Mouse (Mus musculus) 416B (cell line): ENCODE measurements around the gene Kcna5.

ENCODE experiments used
- DNase-seq: peaks from one replicate; pipeline ENCODE4 v3.0.0; 2011; ENCODE audit warnings: low read depth

Kcna5 gene

GRCm38 (mm10) chr6:126535208-126535910 lies at the start of gene Kcna5:
Gene Kcna5 (minus strand): TSS chr6:126535412.
- no peak for DNase-seq

DNA sequence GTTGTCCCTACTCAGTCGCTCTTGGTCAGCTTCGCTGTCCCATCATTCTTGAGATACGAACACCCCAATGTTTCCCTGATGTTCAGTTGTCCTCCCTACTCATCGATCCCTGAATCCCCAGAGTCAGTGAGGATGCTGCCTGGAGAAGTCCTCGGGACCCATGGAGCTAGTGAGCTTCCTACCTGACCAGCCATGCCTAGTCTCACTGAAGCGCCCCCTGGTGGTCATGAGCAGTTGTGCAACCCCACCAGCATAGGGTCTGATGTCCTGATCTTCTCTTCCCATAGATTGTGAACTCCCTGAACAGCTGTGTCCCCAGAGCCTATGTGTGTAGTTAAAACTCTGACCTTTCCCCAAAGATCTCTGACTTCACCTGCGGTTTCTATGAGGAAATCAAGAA lies 47.9 kb upstream of the Kcna5 start:
- peak; percentile 13 for DNase-seq

DNA sequence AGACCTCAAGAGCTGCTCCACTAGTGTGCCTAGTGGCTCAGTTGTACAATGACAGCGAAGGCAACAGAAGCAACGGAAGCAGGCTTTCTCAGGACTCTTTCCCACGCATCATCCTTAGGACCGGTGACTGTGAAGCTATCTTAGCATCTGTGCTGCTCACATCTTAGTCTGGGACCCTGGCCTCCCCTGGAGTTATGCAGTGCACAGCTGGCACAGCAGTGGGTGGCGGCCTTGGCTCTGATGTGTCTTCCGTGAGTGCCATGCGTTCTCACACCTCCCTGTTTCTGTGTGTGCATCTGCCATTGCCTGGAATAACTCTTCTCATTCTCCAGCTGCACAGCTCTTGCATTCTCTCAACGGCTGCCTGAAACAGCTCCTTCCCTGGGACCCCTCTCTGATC lies 46.4 kb upstream of the Kcna5 start:
- no peak for DNase-seq

- no peak for DNase-seq
Observed at GRCm38 (mm10) chr6:126580571-126580970, 45.4 kb upstream of the Kcna5 start.

DNA sequence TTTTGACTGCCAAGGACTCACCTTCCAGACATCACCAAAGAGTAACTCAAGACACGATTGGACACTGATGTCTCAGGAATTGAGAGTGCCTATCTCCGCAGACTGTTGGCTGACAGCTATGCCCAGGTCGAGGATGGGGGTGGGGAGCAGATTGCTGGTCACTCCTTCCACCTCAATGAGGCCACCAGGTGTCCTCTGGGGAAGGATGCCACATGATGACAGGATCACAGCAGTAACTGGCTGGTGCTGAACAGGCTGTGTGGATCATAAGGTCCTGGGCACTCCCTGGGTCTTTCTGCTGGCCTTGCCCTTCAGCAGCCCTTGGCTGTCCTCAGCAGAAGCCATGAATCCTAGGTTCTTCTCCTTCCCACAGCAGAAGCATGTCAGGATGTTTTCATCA lies 42.2 kb upstream of the Kcna5 start:
- DNase-seq, result no peak

- no peak for DNase-seq
Observed at GRCm38 (mm10) chr6:126576566-126576965, 41.4 kb upstream of the Kcna5 start.

GRCm38 (mm10) chr6:126574778-126575177 lies 39.6 kb upstream of the Kcna5 start:
- no peak for DNase-seq

- no peak for DNase-seq
Observed at GRCm38 (mm10) chr6:126573021-126573420, 37.8 kb upstream of the Kcna5 start.

GRCm38 (mm10) chr6:126569809-126570208 lies 34.6 kb upstream of the Kcna5 start:
- no peak for DNase-seq

- no peak for DNase-seq
Observed at GRCm38 (mm10) chr6:126568046-126568830, 33.0 kb upstream of the Kcna5 start.

- DNase-seq, result no peak
Observed at GRCm38 (mm10) chr6:126567326-126567725, 32.1 kb upstream of the Kcna5 start.

DNA sequence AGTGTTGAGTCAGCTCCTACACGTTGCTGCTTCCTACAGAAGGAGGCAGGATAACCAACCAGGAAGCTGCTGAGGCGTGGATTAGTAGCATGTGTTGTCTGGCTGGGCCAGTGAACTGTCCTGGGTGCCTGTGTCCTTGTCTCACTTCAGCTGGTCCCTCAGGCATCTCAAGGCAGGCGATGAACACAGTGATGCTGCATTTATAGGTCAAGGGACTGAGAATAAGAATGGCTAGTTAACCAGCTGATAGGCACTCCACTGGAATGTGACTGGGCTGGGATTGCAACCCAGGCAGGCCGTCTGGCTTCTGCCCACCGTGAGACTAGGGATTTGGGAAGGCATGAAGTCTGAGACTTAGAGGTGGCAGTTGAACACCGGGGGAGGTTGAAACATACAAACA lies 29.2 kb upstream of the Kcna5 start:
- DNase-seq, result no peak

- peak; percentile 80 for DNase-seq
Observed at GRCm38 (mm10) chr6:126563898-126564297, 28.7 kb upstream of the Kcna5 start.

DNA sequence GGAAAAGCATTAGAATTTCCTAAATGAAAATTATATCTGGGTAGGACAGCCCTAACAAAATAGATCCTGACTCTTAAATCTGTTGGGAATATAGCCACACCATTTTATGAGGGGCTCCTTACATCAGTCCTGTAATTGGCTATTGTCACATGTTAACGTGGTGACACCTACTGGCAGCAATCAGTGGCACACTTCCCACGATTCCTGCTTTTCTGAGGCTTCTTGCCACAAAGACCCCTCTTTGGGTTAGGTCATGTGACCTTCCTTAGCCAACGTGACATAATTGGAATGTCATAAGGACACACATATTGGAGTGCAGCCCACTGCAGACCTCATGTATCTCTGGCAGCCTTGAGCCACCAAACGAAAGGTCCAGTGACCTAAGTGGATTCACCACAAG lies 26.5 kb upstream of the Kcna5 start:
- DNase-seq, result no peak

- DNase-seq, result no peak
Observed at GRCm38 (mm10) chr6:126560696-126561095, 25.5 kb upstream of the Kcna5 start.

- DNase-seq, result no peak
Observed at GRCm38 (mm10) chr6:126560036-126560435, 24.8 kb upstream of the Kcna5 start.

- no peak for DNase-seq
Observed at GRCm38 (mm10) chr6:126558276-126558675, 23.1 kb upstream of the Kcna5 start.

DNA sequence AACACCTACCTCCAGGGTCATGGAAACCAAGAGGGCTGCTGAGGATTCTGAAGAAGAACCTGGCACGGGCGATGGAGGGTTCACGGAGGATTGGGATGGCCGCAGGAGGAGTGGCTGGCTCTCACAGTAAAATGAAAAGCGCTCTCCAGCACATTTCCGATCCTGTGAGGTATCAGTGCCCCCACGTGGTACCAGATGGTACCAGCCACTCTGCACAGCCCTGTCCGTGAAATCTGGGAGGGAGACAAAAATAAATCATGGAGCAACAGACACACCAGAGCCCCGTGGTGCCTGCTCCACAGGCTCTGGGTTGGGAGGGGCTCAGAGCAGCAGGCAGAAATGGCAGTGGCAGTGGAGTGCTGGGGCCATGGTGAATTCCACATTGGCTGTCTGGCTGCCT lies 18.6 kb upstream of the Kcna5 start:
- no peak for DNase-seq

DNA sequence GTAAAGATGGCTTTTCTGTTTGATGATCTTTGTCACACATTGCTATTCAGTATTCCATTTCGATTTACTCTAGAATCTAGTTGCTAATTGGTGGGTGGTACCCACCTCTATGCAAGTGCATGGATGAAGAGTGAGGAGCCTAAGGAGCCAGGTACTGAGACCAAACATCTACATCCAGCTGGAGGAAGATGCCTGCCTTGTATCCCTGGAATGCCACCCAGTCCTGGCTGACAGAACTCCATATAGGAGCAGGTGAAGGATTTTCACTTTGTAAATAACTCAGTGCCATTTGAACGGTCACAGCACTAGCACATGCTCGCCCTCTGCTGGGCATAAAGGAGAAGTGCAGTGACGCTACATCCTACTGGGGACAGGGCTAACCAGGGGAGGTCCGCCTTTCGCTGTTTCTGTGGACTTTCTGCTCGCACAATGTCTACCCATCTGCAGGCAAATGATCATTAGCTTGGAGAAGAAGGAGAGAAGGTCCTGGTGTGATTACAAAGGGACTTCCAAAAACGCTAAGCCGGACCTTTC lies 16.7 kb upstream of the Kcna5 start:
- DNase-seq, result peak; percentile 42

DNA sequence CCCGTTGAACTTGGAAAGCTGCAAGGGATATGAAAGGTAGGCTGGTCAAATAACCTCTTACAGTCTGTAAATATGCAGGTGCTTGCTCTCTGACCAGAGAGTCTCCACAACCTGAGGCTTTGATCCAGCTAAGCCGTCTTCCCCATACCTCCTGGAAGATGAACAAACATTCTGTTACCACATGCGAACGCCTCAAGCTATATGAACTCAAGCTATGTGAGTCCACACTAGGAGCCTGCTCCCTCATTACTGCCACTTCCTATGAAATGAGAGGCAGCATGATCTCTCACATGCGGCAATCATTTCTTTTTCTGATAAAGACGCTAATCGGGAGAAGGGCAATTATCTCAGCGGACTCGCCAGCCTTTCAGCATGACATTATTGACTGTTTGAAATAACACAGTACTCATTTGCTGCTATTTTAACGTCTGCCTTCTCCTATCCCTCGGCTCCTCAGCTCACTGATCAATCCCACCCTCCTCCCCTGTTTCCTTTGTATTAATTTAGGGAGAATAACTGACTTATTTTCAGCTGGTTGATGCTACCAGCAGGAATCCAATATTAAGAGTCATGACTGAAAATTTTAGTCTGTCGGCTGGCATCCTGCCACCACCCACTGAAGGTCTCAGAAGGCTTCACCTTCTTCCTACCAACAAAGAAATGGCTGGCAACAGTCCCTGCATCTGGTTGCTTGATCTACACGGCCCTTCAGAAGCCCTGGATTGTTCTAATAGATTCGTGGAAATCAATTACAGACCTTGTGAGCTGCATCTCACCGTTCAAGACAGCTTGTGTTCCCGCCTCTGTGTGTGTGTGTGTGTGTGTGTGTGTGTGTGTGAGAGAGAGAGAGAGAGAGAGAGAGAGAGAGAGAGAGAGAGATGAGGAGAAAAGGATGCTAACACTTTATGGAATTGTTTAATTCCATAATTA lies 9.2 kb upstream of the Kcna5 start:
- no peak for DNase-seq

DNA sequence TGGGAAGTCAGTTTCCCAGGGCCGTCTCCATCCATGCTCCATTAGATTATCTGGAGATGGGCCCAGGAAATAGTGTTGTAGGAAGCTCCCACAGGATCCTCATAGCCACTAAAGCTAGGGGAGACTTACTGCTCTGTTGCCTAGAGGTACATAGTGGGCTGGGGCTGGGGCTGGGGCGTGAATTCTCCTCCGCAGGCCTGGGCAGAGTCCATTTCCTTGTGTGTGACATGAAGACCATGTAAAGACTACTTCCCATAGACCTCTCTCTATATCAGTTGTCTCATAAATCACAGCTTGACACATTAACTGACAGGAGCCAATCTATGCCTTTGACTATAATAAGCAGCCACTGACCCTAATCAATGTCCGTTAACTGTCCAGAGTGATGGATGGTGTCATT lies 7.5 kb upstream of the Kcna5 start:
- DNase-seq, result no peak

DNA sequence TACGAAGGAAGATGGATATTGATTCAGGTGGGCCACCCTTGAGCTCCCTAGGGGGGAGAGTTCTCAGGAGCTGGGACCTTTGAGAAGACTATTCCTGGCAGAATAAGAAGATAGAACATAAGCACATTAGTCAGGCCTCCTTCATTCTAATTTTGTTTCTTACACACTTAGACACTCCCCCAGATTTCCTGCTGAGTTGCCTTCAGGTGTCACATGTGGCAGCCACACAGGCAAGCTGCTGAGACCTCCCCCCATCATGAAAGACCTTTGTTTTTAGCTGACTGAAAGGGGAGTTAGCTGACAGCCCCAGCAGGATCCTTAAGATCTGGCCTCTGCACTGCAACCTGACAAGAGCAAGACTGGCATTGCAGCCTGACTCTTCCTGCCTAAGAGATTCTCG lies 2.3 kb upstream of the Kcna5 start:
- DNase-seq, result no peak
